Mouse (Mus musculus): ENCODE results near the gene Sec1.

Sec1 gene

DNA sequence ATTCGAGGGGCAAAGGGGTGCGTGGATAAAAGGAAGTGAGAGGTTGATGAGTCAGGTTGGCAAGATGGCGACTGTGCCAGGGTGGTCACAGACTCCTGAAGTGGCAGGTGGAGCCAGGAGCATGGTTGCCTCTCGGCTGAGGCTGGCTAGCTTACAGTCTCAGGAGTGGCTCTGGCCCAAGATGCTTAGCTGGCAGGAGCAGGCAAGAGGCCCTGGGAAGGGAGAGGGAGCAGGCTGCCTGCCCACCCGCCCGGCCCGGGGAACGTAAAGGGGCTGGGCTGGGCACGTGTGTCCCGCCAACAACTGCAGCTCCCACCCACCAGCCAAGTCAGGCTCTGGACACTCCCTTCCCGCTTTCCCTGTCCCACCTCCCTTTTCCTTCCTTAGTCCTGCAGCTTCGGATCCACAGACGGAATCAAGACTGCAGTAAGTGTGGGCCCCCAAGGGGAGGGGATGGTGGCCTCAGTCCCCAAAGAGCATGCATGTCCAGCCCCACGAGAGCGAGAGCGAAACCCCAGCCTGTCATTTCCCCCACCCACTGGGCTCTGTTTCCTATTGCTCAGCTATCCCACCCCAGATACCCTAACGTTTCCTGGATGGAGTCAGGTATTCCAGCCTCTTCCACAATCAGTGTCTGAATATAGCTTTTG lies 52.7 kb downstream of the Sec1 start:
- in situ Hi-C loops (cut with MseI, MboI) = no loop called here

DNA sequence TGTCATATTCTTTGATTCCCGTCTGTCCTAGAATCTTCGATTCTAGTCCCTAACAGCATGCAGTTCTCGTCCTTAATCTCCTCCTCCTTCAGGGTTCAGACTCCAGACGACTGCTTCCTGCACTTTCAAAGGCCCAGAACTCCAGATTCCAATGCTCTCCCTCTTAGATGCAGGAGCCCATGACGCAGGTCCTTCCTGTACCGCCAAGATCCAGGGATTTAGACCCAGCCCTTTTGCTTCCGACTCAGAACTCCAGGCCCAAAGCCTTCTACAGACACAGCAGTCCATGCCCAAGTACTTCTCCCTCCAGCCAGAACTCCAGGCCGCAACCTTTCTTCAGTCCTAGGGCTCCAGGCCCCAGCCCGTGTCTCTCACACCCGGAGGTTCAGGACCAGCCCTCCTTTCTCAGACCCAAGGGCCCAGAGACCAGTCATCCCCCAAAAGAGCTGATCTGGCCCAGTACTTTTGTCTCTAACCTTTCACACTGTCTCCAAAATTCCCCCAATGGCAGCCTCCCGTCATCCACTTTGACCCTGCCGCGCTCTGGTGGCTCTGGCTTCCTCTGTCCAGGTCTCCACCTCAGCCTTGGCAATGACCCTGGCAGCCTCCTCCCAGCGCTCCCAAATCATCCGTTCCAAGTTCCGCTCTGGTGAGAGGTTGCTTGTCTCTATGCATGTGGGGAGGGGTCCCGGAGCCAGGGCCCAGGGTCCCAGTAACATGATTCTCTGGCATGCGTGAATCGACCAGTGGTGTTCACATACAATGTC lies 53.8 kb downstream of the Sec1 start:
- in situ Hi-C loops (cut with MseI, MboI) = no loop called here

DNA sequence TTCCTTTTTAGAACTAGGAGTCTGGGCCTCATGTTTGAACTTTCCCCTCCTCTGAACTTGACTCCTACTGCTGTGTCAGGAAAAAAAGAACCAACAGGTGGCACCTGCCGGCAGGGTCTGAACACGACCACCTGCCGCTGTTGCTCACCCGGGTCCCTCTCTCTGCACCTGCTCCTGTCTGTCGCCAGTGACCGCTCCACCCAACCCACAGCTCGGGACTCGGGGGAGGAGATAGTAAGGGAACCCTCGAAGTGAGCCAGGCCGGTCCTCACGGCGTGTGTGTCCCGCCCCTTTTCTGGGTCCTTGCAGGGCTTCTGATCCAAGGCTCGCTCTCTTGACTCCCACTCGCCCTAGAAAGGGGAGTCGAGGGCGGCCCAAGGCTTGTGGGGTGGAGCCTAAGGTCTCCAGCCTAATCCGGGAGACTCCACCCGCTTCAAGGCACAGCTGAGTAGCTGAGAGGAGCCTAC lies 54.6 kb downstream of the Sec1 start, which contains the start of gene Mamstr:
Gene Mamstr, plus strand, starts transcription at position 417 of the 467 bp plus-strand sequence.
- in situ Hi-C loops (cut with MseI, MboI) = no loop called here

DNA sequence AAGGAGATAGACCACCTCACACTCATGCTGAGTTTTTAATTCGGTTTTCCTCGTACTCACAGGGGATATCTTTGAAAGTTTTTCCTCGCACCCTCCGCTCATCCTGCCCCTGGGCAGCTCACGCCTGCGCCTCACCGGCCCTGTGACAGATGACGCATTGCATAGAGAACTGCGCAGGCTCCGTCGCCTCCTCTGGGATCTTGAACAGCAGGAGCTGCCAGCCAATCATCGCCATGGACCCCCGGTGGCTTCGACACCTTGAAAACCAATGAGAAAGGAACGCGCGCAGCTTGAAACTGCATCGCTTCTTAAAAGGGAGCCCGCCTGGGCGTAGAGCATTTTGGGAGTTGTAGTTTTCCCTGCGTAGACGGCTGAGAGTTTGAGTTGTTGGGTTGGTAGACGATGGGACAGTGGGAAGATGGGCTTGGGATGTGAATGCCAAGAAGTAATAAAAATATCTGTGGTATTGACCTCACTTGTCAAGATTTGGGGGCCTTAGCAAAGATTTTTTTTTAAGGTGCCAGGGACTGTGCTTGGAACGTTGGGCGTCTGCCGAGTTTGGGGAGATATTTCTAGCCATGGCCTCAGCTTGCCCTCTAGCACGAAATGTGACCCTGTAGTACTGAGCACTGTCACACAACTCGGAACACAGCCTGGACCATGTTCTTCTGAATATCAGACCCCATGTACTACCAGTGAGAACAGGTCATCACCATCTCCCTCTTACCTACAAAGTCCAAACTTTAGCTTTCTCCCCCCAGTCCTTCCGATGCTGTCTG lies 55.4 kb downstream of the Sec1 start:
- in situ Hi-C loops (cut with MseI, MboI) = no loop called here

DNA sequence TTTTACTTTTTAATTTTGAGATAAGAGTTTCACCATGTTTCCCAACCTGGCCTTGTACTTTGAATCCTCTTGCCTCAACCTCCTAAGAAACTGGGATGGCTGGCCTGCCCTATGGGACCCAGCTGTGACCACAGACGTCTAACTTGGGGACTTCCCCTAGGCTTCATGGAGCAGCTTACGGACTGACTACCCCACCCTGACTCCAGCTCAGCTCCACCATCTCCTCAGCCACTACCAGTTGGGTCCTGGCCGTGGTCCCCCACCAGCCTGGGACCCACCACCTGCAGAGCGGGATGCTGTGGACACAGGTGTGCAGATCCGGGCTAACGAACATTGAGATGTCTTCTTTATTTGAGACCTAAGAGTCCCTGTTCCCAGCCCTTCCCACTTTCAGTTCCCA lies 56.5 kb downstream of the Sec1 start:
- in situ Hi-C loops (cut with MseI, MboI) = no loop called here

DNA sequence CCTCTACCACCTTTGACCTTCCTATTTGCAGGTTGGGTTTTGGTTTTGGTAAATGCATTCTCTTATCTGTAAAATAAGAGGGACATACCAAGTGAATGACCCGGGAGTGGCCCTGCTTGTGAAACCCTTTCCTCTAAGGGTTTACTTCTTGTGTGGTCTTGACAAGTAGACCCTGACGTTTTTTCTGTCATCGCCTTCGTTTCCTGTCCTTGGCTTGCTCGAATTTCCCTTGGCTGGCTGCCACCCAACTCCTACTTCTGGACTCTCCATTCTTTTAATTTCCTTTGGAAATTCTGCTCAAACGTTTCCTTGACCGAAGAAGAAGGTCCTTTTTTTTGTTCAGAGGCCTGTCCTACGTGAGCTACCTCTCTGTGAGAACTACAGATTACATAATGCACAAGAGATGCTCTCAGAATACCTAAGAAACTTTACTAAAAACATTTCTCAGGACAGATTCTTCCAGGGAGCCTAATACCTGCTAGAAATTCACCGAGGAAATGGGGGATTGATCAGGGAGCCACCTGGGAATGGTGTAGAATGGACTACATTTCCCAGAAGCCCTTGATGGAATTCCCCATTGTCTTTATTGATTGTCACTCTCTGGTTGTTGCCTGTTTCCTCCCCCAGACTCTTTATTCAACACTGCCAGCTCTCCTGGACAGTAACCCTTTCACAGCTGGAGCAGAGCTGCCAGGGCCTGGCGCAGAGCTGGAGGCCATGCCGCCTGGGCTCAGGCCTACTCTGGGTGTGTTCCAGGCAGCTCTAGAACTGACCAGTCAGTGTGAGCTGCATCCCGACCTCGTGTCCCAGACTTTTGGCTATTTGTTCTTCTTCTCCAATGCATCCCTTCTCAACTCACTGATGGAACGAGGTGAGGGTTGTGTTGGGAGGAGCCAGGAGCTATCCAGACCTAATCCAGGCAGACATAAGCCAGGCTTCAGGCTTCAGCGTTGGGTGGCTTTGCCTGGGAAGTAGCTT lies 58.2 kb downstream of the Sec1 start:
- in situ Hi-C loops (cut with MseI, MboI) = no loop called here

DNA sequence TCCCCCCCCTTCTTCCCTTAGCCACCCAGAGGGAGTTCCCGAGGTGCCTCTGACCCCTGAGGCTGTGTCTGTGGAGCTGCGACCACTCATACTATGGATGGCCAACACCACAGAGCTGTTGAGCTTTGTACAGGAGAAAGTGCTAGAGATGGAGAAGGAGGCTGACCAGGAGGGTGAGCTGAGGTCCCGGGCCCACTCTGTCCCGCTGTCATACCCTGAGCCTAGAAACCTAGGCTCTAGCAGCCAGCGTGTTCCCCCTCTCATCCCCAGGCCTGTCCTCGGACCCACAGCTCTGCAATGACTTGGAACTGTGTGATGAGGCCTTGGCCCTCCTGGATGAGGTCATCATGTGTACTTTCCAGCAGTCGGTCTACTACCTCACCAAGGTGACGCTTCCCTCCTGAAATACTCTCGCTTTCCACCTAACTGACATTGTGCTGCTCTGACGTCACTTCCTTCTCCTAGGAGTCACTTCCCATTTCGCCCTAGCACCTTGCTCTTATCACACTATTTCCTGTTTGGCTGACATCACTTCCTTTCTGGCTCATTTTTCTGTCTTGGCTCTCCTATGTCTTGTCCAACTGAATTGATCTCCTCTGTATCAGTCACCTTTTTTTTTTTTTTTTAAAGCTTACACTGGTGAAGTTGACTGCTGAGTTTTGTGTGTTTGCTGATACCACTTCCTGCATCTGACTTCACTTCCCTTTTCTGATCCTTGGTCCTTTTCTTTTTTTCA lies 59.1 kb downstream of the Sec1 start:
- in situ Hi-C loops (cut with MseI, MboI) = no loop called here

DNA sequence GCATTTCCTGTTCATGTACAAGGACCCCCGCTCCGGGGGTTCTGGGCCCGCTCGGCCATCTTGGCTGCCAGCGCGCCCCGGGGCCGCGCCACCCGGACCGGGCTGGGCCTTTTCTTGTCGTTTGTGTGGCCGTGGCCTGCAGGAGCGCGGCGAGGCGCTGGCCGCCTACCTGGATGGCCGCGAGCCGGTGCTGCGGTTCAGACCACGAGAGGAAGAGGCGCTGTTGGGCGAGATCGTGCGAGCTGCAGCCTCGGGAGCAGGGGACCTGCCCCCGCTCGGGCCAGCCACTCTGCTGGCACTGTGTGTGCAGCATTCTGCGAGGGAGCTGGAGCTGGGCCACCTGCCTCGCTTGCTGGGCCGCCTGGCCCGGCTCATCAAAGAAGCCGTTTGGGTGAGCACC lies 61.7 kb downstream of the Sec1 start:
- in situ Hi-C loops (cut with MseI, MboI) = no loop called here

DNA sequence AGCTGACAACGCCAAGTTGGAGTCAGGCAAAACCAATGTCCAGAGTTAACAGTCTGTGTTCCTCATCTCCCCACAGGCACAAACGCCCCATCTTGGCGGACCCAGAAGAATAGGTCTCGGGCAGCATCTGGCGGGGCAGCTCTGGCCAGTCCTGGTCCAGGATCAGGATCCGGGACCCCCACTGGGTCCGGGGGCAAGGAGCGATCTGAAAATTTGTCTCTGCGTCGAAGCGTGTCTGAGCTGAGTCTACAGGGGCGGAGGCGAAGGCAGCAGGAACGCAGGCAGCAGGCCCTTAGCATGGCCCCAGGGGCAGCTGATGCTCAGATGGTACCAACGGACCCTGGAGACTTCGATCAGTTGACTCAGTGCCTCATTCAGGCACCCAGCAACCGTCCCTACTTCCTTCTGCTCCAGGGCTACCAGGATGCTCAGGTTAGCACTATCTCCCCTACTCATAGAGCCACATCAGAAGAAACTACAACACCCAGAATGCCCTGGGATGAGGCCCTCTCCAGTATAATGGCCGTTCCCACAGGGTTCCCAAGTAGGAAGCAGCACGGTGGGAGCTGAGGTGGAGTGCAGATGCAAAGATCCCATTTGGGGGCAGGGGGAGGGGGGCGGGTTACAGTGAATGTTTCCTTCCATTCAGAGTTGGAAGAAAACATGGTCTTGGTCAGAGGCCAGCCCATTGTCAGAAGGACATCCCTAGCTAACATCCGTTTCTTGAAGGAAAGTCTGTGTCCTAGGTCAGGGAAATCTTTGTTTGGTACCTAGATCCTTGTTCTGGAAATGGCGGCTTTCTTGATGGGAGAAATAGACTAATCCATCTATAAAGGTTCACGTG lies 63.9 kb downstream of the Sec1 start:
- in situ Hi-C loops (cut with MseI, MboI) = no loop called here

DNA sequence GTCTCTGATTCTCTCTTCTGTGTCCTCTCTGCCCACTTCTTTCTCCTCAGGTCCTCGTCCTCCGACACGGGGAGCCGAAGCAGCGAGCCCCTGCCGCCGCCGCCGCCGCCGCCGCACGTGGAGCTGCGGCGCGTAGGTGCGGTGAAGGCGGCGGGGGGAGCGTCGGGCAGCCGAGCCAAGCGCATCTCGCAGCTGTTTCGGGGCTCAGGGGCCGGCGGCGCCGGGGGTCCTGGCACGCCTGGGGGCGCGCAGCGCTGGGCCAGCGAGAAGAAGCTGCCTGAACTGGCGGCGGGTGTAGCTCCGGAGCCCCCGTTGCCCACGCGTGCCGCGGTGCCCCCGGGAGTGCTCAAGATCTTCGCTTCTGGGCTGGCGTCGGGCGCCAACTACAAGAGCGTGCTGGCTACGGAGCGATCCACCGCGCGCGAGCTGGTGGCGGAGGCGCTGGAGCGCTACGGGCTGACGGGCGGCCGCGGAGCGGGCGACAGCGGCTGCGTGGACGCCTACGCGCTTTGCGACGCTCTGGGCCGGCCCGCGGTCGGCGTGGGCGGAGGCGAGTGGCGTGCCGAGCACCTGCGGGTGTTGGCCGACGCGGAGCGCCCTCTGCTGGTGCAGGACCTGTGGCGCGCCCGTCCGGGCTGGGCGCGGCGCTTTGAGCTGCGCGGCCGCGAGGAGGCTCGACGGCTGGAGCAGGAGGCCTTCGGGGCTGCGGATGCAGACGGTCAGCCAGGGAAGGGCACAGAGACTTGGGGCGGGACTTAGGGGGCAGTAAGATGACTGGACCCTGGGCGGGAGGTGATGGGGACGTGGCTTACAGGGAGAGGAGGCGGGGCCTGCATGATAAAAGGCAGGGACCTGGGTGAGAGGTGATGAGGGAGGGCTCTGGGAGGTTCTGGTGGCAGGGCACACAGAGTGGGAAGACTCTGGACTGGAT lies 65.6 kb downstream of the Sec1 start:
- in situ Hi-C loops (cut with MseI, MboI) = no loop called here

All from mouse trophoblast stem cell (cell line).